Mouse (Mus musculus) cerebellum, postnatal 14 days (tissue): ENCODE measurements around the gene Atrn.
A peak's percentile ranks its signal among the peaks of the same experiment; 100 is the strongest.
"Not testable (repeated sequence)": the region's sequence is repeated elsewhere in the genome, so short reads cannot be mapped to it uniquely, and the experiment has no call there.

Experiments used
- DNase-seq, 2 experiments: peaks; one replicate each; pipeline ENCODE4 v3.0.0; 2021; ENCODE audit warnings: mixed read lengths in 2 of 2

Gene Atrn

DNA sequence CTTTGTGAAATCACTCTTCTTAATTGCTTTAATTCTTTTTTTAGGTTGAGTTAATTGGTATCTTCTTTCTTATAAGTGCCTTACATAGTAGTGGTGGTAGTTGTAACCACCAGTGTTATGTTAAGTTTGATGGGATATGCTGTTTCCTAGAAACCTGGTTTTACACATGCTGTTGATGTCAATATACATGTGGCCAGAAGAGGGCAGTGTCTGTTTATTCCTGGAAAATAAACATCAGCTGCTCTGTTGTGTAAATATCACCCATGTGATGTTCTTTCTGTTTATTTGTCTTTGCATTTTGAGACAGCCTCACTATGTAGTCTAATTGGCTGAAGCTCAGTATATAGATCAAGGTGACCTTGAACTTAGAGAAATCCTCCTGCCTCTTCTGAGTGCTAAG, 55.6 kb downstream of the Atrn start:
- DNase-seq = peak; percentile 49 to 51

DNA sequence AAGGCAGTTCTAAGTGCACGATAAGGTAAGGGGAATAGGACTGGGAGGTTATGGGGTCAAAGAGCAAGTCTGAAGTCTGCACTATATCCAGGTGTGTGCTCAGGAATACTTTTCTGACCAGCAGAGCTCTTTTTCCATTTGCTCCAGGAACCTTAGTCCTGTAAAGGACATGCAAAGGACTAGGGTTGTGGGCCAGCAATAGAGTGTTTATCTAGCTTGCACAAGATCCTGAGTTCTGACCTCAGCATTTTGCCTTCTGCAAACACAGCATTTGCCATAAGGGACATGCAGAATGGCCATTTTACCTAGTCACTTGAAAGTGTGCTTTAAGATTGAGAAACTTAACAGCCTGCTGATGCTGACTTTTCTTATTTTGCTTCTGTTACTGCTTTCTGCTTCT, 58.7 kb downstream of the Atrn start:
- no peak for DNase-seq

GRCm38 (mm10) chr2:130971030-130971429, 64.7 kb downstream of the Atrn start:
- DNase-seq = no peak

DNA sequence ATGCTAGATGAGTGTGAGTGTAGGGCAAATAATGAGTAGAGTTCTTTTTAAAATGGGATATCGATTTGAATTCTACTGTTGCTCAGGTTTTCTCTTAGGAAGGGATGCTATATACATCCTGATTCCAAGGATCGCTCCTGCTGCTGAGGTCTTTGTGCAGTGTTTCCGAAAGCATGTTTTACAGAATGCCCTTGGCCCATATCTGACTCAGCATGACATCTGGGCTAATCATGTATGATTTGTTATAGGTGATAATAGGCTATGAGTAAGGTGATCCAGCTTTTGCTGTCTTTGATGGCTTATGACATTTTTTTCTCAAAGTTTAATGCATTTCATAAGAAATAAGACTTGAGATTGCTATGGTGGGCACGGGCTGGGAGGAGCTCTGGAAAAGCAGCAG, 66.1 kb downstream of the Atrn start:
- DNase-seq = no peak

DNA sequence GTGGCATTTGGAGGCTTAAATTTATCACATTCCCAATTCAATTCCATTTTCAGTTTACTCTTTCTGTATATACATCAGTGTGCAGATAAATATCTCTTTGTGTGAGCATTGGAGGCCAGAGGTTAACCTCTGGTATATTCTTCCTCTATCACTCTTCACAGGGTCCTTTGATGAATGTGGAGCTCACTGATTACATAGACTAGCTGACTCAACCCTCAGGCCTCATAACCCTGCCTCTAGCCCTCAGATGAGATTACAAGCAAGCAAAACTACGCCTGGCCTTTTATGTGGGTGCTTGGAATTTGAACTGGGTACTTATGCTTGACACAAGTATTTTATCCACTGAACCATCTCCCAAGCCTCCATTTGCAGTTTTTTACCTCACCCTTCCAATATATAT, 68.6 kb downstream of the Atrn start:
- DNase-seq = no peak

DNA sequence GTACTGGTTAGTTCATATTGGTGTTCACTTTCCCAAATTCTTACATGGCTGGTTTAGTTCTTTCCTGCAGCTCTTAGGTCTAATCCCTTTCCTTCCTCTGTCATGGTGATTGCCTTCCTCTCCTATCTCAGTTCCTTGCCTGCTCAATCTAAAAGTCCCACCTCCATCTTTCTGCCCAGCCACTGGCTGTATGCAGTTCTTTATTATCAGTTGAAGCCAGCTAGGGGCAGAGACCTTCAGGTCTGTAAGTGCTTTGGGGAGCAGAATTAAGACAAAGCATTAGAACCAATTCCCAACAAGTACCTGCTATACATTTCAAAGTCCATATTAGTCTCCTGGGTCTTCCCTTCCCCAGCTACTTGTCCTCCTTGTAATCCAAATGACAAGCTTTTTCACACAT, 71.3 kb downstream of the Atrn start:
- no peak for DNase-seq

GRCm38 (mm10) chr2:130978058-130978847, 72.0 kb downstream of the Atrn start:
- no peak for DNase-seq

GRCm38 (mm10) chr2:130979138-130979537, 72.8 kb downstream of the Atrn start:
- no peak for DNase-seq

- DNase-seq = no peak
Measured at GRCm38 (mm10) chr2:130992818-130993217, 86.5 kb downstream of the Atrn start.

DNA sequence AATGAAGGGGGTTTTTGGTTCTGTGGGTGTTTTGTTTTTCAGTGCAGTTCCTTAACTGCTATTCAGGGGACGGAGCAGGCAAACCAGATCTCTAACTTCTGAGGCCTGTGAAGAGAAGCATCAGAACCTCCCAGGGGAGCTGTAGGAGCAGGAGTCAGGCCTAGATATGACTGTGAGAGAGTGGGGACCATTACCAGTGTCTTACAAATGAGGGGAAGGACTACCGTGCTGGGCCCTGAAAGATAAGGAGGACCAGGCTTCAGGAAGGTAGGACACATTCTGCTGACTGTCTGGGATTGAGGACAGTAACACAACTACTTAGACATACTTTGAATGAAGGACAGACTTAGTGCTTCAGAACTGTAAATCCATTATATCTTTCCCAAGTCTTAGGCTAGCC, 102.8 kb downstream of the Atrn start:
- DNase-seq = no peak

DNA sequence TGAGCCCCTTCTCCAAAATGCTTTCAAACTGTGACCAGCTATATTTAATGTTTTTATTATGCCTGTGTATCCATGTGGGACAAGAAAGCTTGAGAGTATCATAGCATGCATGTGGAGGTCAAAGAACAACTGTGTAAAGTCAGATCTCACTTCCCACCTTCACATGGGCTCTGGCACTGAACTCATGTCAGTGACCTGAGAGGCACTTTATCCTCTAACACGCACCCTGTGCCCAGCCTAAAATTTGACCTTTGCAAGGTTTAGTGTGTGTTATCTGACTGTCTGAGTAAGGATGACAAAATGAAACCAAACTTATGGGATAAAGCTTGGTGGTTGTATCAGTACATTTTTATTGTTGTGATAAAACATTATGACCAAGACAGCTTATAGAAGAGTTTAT, 104.3 kb downstream of the Atrn start:
- DNase-seq = no peak

DNA sequence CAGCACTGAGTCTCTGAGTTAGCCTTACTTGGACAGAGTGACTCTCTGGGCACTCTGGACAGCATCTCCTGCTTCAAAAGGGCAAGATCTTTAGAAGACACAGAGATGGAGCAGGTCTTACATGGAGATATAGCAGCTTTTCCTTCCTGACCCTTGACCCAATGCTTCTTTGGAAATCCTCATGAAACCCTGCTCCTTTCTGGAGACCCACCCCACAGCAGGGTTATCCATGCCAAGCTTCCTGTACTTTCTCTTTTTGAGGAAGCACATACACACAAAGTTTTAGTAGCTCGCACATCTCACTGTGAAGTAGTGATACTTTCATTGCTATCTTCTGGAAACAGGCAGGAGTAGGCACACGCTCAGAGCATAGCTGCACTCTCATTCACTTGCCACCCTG, 118.9 kb downstream of the Atrn start:
- no peak for DNase-seq

- no peak for DNase-seq
Measured at GRCm38 (mm10) chr2:131026941-131027340, 120.6 kb downstream of the Atrn start.

GRCm38 (mm10) chr2:131029065-131029935, 123.0 kb downstream of the Atrn start:
- DNase-seq = no peak

DNA sequence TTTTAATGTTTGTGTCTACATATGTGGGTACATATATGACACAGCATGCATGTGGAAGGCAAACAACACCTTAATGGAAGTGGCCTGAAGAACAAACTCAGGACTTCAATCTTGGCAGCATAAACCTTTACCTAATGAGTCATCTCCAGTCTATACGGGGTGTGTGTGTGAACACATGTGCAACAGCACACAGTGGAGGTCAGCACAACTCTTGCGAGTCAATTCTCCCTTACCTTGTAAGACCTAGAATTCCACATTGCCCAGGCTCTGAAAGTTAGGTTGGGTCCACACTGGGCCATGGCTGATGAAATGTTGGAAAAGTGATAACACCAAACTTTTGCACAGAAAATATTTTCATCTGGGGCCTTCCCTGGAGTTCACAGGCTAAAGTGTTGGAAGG, 124.3 kb downstream of the Atrn start:
- DNase-seq = no peak

GRCm38 (mm10) chr2:131030998-131031397, 124.7 kb downstream of the Atrn start:
- no peak for DNase-seq

- DNase-seq = not testable (repeated sequence)
Measured at GRCm38 (mm10) chr2:131031406-131031805, 125.1 kb downstream of the Atrn start.

DNA sequence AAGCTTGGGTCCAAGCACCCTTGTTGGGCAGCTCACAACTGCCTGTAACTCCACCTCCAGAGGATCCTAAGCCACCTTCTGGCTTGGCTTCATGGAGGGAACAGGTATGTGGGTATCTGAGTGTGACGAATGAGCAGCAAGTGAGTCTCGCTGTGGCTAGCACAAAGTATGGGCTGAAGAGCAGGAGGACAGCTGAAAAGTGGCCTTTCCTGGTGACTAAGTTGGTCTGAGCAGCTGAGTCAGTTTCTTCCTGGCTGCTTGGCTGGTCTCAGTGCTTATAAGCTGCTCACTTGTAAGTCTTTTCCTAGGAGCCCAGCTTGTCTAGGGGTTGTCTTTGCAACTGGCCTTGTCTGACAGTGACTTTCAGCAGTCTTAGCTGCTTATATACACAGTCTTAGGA, 130.0 kb downstream of the Atrn start:
- no peak for DNase-seq

- no peak for DNase-seq
Measured at GRCm38 (mm10) chr2:131036757-131037156, 130.5 kb downstream of the Atrn start.

GRCm38 (mm10) chr2:131037226-131037990, 131.1 kb downstream of the Atrn start:
- DNase-seq = peak in 1 of 2 experiments; percentile 54

GRCm38 (mm10) chr2:131038197-131038596, 131.9 kb downstream of the Atrn start:
- DNase-seq = no peak

- no peak for DNase-seq
Measured at GRCm38 (mm10) chr2:131038675-131039074, 132.4 kb downstream of the Atrn start.
